Mouse (Mus musculus) heart, embryonic 14.5 days (tissue): Measurements from ENCODE around the gene Fam222a. TPM values are rescaled to one million over a fixed set of nuclear protein-coding genes. Genes with fewer than 3 reads are reported as not detected.

Experiments
- ATAC-seq: fragments of 200-750 bp; cut with Nextera tagmentation; 2 replicates; pipeline ENCODE4 v1.8.0; 2017; ENCODE audit warnings: low read depth, moderate TSS enrichment; ENCODE audit not compliant: insufficient number of reproducible peaks, insufficient read depth, low FRiP score
- H3K27ac ChIP-seq, 2 experiments: fragments of 200-500 bp in 1 of 2; fragments of 300-500 bp in 1 of 2; sonication (generic) in 1 of 2; replicated peaks in 1 of 2; 2 replicates each; pipeline ENCODE4 v1.5.1; 2012 to 2014; ENCODE audit warnings: low read depth in 2 of 2, low read length in 2 of 2, control low read depth in 1 of 2, mild to moderate bottlenecking in 1 of 2, mixed read lengths in 1 of 2; ENCODE audit not compliant: control insufficient read depth in 1 of 2, insufficient read depth in 1 of 2
- H3K27me3 ChIP-seq: fragments of 300-500 bp; sonication (generic); 2 replicates; pipeline ENCODE4 v1.6.1; 2014; ENCODE audit warnings: mild to moderate bottlenecking, low read length, control low read depth; ENCODE audit not compliant: control insufficient read depth, insufficient read depth
- H3K36me3 ChIP-seq: fragments of 300-500 bp; sonication (generic); 2 replicates; pipeline ENCODE4 v1.6.1; 2014; ENCODE audit warnings: mild to moderate bottlenecking, control low read depth, low read length, mixed read lengths; ENCODE audit not compliant: control insufficient read depth, insufficient read depth
- H3K4me1 ChIP-seq, 2 experiments: fragments of 200-500 bp in 1 of 2; fragments of 300-500 bp in 1 of 2; sonication (generic) in 1 of 2; 2 replicates each; pipeline ENCODE4 v1.6.1; 2012 to 2014; ENCODE audit warnings: low read length in 2 of 2, control low read depth in 1 of 2, mixed read lengths in 1 of 2; ENCODE audit not compliant: control insufficient read depth in 2 of 2, insufficient read depth in 2 of 2
- H3K4me2 ChIP-seq: fragments of 300-500 bp; sonication (generic); 2 replicates; pipeline ENCODE4 v1.6.1; 2014; ENCODE audit warnings: mild to moderate bottlenecking, low read length
- H3K4me3 ChIP-seq, 2 experiments: fragments of 200-500 bp in 1 of 2; fragments of 300-500 bp in 1 of 2; sonication (generic) in 1 of 2; 2 replicates each; pipeline ENCODE4 v1.5.1; 2012 to 2014; ENCODE audit warnings: low read length in 2 of 2, mild to moderate bottlenecking in 2 of 2, control low read depth in 1 of 2, low read depth in 1 of 2, moderate library complexity in 1 of 2; ENCODE audit not compliant: control insufficient read depth in 1 of 2, insufficient read depth in 1 of 2
- H3K9ac ChIP-seq: fragments of 300-500 bp; sonication (generic); 2 replicates; pipeline ENCODE4 v1.6.1; 2014; ENCODE audit warnings: mild to moderate bottlenecking, low read length
- H3K9me3 ChIP-seq: fragments of 300-500 bp; sonication (generic); 2 replicates; pipeline ENCODE4 v1.6.1; 2016; ENCODE audit warnings: low read length, control low read depth; ENCODE audit not compliant: control insufficient read depth
- WGBS: fragments of 180-500 bp; shearing (Covaris S2); extraction: QIAGEN DNeasy Blood & Tissue Kit; methylation state at CpG from one replicate; pipeline ENCODE4 v1.1.7; 2014; 5-methylcytosine and 5-hydroxymethylcytosine counted together
- polyA plus RNA-seq: library from polyadenylated mRNA; unstranded; fragments of >200 nt; fragmentation: Nextera tagmentation; extraction: Ambion mirVana; gene quantifications from 2 replicates; pipeline ENCODE4 v1.2.1, GENCODE M21; 2014

Gene Fam222a
- polyA plus RNA-seq, 1 experiment from 2014 or later = 0.96 TPM

- peaks cover 54% of the 10 kb centered on the region for H3K27me3 ChIP-seq
- 4% methylated on average over 27 of the region's 27 CpGs for WGBS
Measured at GRCm38 (mm10) chr5:114647211-114647974, 79.6 kb downstream of the Fam222a start.

GRCm38 (mm10) chr5:114648728-114649311, 81.0 kb downstream of the Fam222a start:
- H3K36me3 ChIP-seq = no peaks in the 10 kb centered on the region
- no peak overlapping the region for H3K4me3 ChIP-seq
- H3K27me3 ChIP-seq = peaks cover 63% of the 10 kb centered on the region
- 78% methylated on average over 11 of the region's 11 CpGs for WGBS
- no peak overlapping the region for H3K4me2 ChIP-seq
- H3K4me1 ChIP-seq = peaks cover 10% of the 10 kb centered on the region in 2 experiments; a peak in 3 of 4 replicates
- no peaks in the 10 kb centered on the region for H3K9me3 ChIP-seq
- no peak overlapping the region for H3K27ac ChIP-seq
- no peak overlapping the region for H3K9ac ChIP-seq
- ATAC-seq = no peak

More at GRCm38 (mm10) chr5:114647211-114647974, 79.6 kb downstream of the Fam222a start:
- H3K9ac ChIP-seq = peak overlapping the region; percentile 47
- peak overlapping the region; percentile 67 for H3K4me2 ChIP-seq
- H3K9me3 ChIP-seq = no peaks in the 10 kb centered on the region
- no peak overlapping the region for H3K27ac ChIP-seq
- H3K36me3 ChIP-seq = no peaks in the 10 kb centered on the region
- ATAC-seq = no peak
- H3K4me3 ChIP-seq = peak overlapping the region; percentile 29 to 32
- peaks cover 10% of the 10 kb centered on the region in 2 experiments; a peak in 3 of 4 replicates for H3K4me1 ChIP-seq

GRCm38 (mm10) chr5:114651002-114651401, 83.2 kb downstream of the Fam222a start:
- Histone ChIP-seq H3K4me3 (no peak overlapping the region), H3K9me3 (no peaks in the 10 kb centered on the region), H3K4me1 (peaks cover 10% of the 10 kb centered on the region in 2 experiments; a peak in 3 of 4 replicates), H3K27me3 (peaks cover 60% of the 10 kb centered on the region), H3K36me3 (no peaks in the 10 kb centered on the region), H3K9ac (no peak overlapping the region), H3K4me2 (no peak overlapping the region), H3K27ac (no peak overlapping the region)
- no peak for ATAC-seq
- WGBS = 31% methylated on average over 14 of the region's 14 CpGs

GRCm38 (mm10) chr5:114651449-114651848, 83.6 kb downstream of the Fam222a start:
- 28% methylated on average over 3 of the region's 3 CpGs for WGBS
- H3K9ac ChIP-seq = no peak overlapping the region
- no peak overlapping the region for H3K4me2 ChIP-seq

GRCm38 (mm10) chr5:114653656-114654437, 86.0 kb downstream of the Fam222a start:
- H3K9ac ChIP-seq = no peak overlapping the region
- H3K4me1 ChIP-seq = peaks cover 7 to 9% of the 10 kb centered on the region in 2 experiments; a peak in 3 of 4 replicates
- no peak overlapping the region for H3K4me2 ChIP-seq
- 69% methylated on average over 11 of the region's 15 CpGs for WGBS
- H3K27me3 ChIP-seq = peaks cover 72% of the 10 kb centered on the region
- no peak overlapping the region for H3K4me3 ChIP-seq
- no peak overlapping the region for H3K27ac ChIP-seq
- H3K36me3 ChIP-seq = no peaks in the 10 kb centered on the region
- no peaks in the 10 kb centered on the region for H3K9me3 ChIP-seq
- no peak for ATAC-seq

More at GRCm38 (mm10) chr5:114651449-114651848, 83.6 kb downstream of the Fam222a start:
- no peaks in the 10 kb centered on the region for H3K9me3 ChIP-seq
- no peak for ATAC-seq
- peaks cover 10% of the 10 kb centered on the region in 2 experiments; a peak in 3 of 4 replicates for H3K4me1 ChIP-seq
- peaks cover 60% of the 10 kb centered on the region for H3K27me3 ChIP-seq
- H3K4me3 ChIP-seq = no peak overlapping the region
- H3K27ac ChIP-seq = no peak overlapping the region
- H3K36me3 ChIP-seq = no peaks in the 10 kb centered on the region

GRCm38 (mm10) chr5:114655721-114656120, 87.9 kb downstream of the Fam222a start:
- no peak for ATAC-seq
- no peaks in the 10 kb centered on the region for H3K36me3 ChIP-seq
- WGBS = 88% methylated on average over 5 of the region's 5 CpGs
- peaks cover 7 to 9% of the 10 kb centered on the region in 2 experiments; a peak in 3 of 4 replicates for H3K4me1 ChIP-seq
- no peak overlapping the region for H3K27ac ChIP-seq
- no peak overlapping the region for H3K4me3 ChIP-seq
- H3K9ac ChIP-seq = no peak overlapping the region
- H3K9me3 ChIP-seq = no peaks in the 10 kb centered on the region
- peaks cover 68% of the 10 kb centered on the region for H3K27me3 ChIP-seq
- no peak overlapping the region for H3K4me2 ChIP-seq

- Histone ChIP-seq H3K36me3 (no peaks in the 10 kb centered on the region), H3K9ac (no peak overlapping the region), H3K4me1 (peaks cover 6 to 7% of the 10 kb centered on the region in 2 experiments; a peak in 3 of 4 replicates), H3K27ac (no peak overlapping the region), H3K4me2 (no peak overlapping the region), H3K4me3 (no peak overlapping the region), H3K9me3 (no peaks in the 10 kb centered on the region), H3K27me3 (peaks cover 63% of the 10 kb centered on the region)
- ATAC-seq = no peak
- WGBS = 75% methylated on average over 7 of the region's 7 CpGs
Measured at GRCm38 (mm10) chr5:114656305-114656704, 88.5 kb downstream of the Fam222a start.
